Mouse (Mus musculus) lung, adult 10 weeks (tissue): ENCODE results near the gene Gm20388. TPM values are rescaled to one million over a fixed set of nuclear protein-coding genes. Genes with fewer than 3 reads are reported as not detected.

Source experiments
- polyA plus RNA-seq: library from polyadenylated mRNA; stranded (reverse); fragments of 350-450 nt; fragmentation: Illumina TruSeq; extraction: RNeasy Lipid Tissue Mini Kit (QIAGEN cat#74804); gene quantifications from one replicate; pipeline ENCODE4 v1.2.3, GENCODE M21; 2014; ENCODE audit warnings: low read depth, low replicate concordance; ENCODE audit not compliant: insufficient read depth

The Gm20388 gene
- polyA plus RNA-seq, 1 experiment from 2014 or later, result 25.6 TPM

DNA sequence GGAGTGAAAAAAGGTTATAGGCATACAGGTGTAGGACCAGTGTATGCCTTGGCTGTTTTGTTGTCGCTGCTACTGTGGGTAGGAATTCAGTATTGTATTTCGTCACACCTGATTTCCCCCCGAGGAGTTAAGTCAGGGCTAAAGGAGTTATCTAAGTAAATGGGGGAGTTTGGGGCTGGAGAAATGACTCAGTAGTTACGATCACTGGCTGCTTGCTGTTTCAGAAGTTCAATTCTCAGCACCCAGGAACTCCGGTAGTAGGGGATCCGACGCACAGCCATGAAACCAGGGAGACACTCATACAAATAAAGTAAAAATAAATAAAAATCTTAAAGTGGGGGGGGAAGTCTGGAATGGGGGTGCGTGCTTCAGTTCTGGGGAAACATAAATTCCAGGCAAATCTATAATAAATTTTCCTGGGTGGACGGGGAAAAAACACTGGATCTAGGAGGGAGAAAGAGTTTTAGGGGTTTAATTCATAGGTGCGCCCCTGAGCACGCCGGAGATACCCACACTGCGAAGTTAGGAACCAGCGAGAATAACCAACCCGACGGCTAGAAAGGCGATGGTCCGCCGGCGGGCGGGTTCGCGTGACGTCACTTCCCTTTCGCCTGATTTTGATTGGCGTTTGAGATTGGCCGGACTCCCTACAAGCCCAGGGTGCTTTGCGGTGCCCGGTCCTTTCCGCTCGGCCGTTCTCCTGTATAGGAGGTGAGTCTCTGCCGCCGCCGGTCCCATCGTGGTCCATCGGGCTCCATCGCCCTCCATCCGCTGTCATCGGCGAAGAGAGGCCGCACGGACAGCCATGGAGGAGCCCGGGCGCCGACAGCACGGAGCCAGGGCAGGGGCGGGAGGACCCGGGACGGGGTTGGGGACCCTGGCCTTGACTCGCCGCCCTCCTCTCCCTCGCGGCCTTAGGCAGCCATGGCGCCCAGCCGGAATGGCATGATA lies 3191.4 kb downstream of the Gm20388 start, which contains the start of gene Rpl13:
Gene Rpl13 (plus strand): TSS at position 616 of the 951 bp plus-strand sequence.

DNA sequence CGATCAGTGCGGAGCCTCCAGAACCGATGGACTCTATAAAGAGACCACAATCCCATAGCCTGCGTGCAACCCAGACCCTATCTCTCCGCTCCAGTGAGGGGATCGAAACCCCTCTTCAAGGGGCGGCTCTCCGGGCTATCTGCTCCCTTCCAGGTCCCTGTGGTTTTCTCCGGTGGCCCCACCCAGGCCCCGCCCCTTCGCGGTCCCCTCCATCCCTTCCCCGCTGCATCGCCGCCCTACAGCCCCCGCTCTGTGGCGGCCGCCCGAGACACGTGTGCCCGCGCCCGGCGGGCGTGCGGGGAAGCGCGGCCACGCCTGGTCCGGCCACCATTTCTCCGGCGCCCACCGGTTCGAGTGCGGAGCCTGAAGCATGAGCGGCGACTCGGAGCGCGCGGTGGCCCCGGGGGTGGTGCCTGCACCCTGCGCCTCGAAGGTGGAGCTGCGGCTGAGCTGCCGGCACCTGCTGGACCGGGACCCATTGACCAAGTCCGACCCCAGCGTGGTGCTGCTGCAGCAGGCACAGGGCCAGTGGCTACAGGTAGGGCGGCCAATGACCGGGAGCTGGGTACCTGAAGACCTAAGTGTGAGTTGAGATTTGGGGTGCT lies 3206.6 kb downstream of the Gm20388 start, which contains the start of gene Cpne7:
Gene Cpne7 (plus strand): TSS at position 248 of the 605 bp plus-strand sequence.

DNA sequence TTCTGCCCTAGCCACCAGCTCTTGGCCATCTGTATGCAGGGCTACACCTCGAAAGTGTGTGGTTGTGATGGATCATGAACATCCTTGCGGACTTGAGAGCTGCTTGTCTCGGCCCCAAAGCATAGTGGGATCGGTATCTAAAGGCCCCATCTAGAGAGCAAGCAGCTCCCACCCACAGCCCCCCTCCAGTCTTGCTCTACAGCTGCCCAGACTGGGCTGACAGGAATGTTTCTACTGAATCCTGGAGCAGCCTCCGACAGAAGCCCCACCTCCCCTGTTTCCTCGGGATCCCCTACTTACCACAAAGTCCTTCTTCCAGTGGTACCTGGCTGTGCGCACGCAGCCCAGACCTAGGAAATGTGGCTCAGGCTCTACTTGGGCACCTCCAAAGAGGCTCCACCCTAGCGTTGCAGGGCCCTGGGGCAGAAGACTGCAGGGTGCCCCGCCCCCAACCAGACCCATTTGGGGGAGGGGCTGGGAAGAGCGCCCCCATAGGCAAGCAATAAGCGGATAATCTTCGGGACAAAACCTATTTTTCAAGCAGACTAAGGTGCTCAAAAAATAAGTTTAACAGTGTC lies 3247.3 kb downstream of the Gm20388 start, which contains the start of gene Sult5a1:
Gene Sult5a1 (minus strand): TSS at position 428 of the 578 bp plus-strand sequence.

DNA sequence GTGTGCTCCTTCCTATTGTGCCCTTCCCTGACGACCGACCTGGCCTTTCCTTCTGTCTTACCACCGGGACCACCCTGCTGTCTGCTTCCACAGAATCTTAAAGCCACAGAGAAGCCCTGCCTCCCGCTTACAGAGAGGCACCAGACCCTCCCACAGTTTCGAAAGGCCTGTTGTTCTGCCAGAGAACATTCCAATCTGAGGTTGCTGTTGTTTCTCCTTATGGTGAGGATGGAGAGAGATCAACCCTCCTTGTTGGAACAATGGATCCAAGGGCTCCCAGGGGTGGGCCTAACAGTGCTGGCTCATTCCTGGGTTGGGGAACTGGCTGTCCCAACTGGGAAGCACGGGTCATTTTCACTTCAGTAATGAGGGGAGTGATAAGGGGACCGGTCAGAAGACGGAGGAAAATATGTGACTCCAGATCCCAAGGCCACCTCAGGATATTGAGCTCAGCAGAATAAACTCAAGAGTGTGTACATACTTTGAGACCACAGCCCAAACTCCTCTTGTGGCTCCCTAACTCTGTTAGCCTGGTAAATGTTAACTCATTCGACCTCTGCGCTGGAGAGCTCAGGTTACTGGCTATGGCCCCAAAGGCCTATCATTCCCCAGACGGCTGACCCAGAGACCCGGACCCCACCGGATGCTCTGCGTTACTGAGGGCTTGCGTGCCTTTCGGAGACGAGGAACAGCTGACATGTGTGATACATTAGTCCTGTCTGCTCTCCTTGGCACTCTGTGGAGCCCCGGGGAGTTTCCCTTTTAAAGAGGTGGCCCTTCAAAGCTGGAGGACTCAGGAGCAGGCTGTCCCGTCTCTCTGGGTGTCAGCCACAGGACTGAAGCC lies 3275.1 kb downstream of the Gm20388 start, which contains the start of gene Dpep1:
Gene Dpep1 (plus strand): TSS at position 677 of the 844 bp plus-strand sequence.

DNA sequence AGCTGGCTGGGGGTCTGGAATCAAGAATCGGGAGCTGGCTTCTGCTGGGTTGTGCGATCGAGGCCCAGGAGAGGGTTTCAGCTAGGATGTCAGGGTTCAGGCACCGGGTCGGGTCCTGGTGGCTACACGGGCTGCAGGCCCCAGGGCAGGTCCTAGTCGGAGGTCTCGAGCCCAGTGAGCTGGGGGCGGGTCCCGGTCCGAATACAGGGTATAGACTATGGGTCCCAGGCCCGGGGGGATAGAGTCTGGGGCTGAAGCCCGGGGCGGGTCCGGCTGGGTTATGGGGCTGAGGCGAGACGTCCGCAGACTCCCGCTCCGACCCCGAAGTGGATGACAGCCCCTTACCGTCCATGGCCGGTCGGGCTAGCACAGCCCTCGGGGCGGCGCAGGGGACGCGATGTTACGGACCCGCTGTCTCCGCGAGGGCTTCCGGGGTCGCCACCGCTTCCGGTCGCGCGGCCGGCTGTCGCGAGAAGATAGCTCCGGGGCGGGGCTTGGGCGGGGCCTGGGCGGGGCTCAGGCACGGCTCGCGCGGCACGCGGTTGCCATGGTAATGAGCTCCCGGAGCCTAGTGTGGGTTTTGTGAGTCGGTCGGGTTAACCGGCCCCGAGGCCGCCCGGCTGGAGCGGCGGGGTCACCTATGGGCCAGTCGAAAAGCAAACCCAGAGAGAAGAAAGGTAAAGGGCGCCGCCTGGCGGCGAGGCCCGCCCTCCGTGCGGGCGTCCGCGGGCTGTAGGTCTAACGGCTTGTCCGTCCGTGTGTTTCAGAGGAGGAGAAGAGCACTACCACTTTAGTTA lies 3301.9 kb downstream of the Gm20388 start, which contains the start of the genes Chmp1a and Spata33:
Gene Chmp1a (minus strand): TSS at position 443 of the 797 bp plus-strand sequence.
Gene Spata33 (plus strand): TSS at position 512 of the 797 bp plus-strand sequence.

DNA sequence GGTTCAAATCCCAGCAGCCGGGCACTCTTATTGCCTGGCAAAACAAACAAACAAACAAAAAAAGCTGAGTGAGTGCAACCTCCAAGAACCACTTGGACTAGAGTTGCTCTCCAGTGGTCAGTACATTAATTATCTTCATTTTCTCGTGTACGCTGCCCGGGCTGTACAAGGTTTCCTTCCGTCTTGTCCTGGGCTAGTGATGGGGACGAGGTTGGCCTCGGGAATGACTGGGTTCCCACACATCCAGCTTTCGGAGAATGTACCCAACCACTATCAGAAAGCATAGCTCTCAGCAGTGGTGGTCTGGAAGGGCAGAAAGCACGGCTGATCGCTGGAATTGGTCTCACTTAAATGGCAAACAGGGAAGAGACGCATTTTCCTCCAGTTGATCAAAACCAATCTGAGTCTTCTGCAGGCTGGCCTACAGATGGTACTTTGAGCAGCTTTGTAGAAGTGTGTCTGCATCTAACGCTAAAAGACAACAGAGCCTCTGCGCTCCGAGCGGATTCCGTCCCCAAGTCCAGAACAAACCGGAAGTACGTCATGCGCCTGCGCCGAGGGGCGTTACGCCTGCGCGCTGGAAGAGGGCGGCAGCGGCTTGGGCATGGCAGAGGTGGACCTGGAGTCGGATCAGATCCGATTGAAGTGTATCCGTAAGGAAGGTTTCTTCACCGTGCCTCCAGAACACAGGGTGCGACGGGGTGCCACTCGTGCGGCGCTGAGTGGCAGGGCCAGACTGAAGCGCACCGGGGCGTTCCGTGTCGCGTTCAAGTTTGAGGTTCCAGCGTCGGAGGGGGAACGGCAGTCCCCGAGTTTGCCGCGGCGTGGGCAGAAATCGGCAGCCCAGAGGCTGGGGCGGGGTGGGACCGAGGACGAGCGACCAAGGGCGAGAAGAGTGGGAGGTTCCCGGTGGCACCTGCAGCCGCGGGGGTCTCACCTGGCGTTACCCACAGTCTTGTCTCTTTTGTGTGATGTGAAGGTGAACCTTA lies 3313.9 kb downstream of the Gm20388 start, which contains the start of gene Cdk10:
Gene Cdk10 (plus strand): TSS at position 565 of the 989 bp plus-strand sequence.

DNA sequence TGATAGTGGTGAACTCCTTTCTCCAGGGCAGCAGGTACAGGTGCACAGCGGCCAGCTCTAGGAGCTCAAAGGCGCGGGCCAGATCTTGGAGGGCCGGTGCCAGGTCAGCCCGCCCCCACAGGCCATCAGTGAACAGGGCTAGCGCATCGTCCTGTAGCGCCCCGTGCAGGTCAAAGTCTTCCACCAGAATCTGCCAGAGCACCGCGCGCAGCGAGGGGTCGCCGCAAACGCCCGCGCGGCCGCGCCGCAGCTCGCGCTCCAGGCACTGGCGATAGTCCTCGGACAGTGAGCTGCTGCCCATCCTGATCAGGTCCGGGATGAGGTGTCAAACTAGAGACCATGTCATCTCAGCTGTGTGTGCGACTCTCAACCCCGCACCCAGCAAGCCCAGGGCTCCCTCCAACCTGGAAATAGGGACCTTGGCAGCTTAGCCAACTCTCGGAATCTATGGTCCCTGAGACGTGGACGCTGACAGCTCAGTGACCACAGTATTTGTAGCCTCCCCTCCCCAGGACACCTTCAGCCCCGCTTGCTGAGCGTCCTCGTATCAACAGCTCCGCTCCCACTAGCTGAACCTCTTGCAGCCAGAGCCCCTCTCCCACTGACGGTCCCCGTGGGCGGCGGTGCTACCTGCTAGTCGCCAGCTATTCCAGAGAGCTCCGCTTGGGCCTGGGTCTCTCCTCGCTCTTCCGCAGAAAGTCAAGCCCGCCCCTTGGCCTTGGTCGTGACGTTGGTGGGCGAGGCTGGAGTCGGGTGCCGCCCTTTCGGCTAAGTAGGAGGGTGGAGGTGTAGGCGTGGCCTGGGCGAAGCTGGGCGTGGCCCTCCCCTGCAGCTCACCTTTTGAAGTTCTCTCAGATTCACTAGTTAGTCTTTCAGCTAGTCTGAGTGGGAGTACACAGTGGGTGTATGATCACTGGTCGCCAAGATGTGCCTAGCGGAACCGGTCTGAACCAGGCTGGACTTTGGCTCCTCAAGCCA lies 3325.2 kb downstream of the Gm20388 start, which contains the start of gene Spata2l:
Gene Spata2l (minus strand): TSS at position 714 of the 978 bp plus-strand sequence.

DNA sequence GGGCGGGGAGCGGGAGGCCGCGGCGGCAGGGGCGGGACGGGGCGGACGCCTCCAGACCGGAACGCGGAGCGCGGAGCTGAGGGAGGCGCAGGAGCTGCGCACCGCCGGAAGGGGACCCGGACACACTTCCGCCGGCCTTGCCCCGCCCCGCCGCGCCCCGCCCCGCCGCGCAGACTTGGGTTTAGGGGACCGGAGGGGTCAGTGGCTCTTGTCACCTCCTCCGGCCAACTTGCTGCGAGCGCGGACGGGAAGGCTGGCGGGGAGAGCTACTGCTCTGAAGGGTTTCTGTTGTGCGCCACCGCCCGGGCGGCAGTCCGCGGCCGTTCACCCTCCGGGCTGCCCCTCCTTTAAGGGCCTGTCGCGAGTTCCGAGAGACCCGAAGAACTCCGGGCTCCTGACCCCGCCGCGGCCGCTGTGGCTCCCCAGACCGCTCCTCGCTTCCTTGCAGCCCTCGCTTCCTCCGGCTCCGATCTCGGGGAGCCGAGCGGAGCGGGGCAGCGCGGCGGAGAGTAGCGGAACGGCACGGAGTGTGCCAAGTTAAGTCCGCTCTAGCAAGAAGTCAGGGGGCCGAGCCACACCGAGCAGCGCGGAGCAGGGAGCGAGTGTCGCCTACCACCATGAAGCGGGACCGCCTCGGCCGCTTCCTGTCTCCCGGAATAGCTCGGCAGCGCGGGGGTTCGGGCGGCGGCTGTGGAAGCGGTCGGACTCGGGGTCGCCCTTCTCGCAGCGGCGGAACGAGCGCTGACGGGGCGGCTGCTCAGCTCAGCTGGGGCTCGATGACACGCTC lies 3343.7 kb downstream of the Gm20388 start, which contains the start of the genes Zfp276 and Vps9d1:
Gene Zfp276 (plus strand): TSS at position 97 of the 787 bp plus-strand sequence.
Gene Vps9d1 (minus strand): TSS at position 250 of the 787 bp plus-strand sequence.

DNA sequence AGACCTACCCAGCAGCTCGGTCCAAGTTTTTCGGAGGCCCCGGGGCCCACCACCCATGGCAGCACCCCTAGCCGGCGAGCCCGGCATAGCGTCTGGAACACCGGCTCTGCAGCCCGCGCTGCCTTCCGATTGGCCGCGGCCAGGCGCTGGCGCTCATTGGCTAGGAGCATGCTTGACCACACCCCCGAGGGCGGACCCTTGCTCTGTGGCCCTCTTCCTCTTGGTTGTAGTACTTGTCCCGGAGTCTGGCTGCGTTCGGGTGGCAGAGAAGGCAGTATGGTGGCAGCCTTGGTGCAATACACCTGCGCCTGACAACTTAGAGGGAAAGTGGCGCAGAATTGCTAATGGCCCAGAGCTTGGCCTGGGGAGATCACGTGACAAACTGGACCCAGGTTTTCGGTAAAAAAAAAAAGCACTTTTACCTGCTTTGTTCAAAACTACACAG lies 3407.8 kb downstream of the Gm20388 start, which contains the start of gene Fanca:
Gene Fanca (minus strand): TSS at position 110 of the 445 bp plus-strand sequence.

DNA sequence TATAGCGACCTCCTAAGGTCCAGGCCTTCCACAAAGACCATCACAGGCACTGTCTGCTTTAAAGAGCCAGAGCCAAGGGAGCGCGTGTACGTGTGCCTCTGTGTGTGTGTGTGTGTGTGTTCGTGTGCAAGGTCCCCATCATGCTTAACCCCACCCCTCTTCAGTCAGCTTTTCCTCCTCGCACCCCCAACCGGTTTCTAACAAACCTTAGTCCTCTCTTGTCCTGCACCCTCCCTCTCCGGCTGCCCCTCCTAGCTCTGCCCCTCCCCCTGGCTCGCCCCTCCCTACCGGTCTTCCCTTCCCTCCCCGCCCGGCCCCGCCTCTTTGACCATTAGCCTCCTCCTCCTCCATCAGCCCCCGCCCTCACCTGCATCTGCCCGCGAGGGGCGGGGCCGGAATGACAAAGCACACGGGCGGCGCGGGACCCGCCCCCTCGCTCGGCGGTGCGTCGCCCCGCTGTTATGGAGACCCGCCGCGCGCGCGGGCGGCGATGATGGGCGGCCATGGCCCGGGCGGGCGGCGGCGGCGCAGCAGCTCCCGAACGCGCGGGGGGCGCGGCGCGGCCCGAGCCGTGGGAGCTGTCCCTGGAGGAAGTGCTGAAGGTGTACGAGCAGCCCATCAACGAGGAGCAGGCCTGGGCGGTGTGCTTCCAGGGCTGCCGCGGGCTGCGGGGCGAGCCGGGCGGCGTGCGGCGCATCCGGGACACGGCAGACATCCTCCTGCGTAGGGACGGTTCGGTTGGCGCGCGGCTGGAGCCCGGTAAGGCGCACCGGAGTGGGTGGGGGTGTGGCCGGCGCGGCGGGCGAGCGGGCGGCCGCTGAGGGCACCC lies 3421.8 kb downstream of the Gm20388 start, which contains the start of gene Spire2:
Gene Spire2 (plus strand): TSS at position 452 of the 829 bp plus-strand sequence.

DNA sequence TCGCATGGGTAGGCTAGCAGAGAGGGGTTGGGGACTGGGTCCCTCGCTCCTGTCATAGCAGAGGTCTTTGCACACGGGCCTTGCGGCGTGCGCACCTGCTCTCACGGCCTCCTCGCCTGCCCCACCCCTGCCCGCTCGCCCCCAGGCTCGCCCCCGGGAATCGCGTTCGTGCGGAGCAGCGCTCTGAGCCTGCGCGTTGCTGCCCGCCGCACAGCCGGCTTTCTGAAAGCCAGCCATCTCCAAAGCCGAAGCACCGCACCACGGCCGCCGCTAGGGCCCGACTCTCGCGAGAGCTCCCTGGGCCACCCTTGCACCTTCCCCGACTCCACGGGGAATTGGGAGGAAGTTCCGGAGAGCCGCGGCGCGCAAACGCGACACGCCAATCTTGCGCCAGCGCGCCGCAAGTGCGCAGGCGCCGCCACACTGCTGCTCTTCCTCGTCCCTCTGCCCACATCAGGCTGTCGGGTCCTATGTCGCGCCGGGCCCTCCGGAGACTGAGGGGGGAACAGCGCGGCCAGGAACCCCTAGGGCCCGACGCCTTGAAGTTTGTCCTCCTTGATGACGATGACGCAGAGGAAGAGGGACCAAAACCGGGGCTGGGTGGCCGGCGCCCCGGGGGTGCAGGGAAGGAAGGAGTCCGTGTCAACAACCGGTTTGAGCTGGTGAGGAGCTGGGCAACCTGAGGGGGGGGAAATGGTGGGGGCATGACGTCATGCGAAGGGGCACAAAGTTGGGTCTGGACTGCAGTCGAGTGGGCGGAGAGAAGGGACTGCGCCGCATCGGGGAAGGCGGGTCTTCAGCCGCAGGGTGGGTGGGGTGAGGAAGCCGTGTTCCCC lies 3463.0 kb downstream of the Gm20388 start, which contains the start of gene Tcf25:
Gene Tcf25 (plus strand): TSS at position 351 of the 836 bp plus-strand sequence.

DNA sequence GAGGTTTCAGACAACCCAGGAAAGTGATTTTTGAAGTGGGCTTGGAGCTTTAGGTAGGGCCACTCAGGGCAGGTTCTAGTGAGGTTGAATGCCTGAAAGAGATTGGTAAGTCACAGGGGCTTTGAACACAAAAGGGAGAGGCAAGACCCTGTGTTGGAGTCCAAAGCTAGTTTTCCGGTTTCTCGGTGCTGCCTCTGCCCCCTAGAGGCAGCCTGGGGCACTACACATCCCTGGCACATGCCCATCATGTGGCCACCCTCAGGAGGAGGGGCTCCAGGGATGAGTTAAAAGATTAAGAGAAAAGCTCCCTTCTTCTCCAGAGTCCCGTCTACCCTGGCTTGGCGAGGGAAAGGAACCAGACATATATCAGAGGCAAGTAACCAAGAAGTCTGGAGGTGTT lies 3496.1 kb downstream of the Gm20388 start, which contains the start of gene Mc1r:
Gene Mc1r (plus strand): TSS at position 322 of the 400 bp plus-strand sequence.

DNA sequence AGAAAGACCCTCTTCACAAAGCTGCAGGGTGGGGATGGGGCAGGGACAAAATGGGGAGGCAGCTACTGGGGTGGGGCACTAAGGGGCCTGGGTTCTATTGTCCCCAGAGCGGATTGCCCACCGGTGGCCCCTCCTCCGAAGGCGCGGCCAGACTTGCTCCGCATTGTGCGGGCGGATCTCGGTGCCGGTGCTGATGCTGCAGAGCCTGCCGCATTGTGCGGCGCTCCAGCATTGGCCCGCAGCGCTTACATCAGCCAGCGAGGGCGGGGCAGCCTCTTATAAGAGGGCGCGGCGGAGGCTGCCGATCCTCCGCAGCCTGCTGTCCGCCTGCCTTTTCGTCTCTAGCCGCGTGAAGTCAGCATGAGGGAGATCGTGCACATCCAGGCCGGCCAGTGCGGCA lies 3500.6 kb downstream of the Gm20388 start, which contains the start of gene Tubb3:
Gene Tubb3 (plus strand): TSS at position 179 of the 400 bp plus-strand sequence.

DNA sequence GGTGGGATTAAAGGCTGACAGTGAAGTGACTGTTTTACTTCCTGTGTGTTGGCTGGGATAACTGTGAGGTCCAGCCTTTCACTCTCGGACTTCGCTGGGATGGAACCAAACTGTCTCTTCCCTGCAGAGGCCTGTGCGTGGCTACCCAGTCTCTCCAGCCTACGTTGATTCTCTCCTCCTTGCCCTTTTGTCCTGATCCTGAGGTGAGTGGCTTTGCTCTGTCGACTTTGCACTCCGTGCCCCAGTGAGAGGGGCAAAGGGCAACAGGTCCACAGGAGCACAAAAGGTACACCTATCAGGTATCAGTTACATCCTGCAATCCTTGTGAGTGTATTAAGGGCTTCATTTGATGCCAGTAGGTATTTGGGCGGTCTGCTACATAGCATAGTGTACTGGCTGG lies 3512.8 kb downstream of the Gm20388 start, which contains the start of gene Def8:
Gene Def8 (plus strand): TSS at position 87 of the 400 bp plus-strand sequence.

